Mouse (Mus musculus) cerebellum, adult (tissue): Measurements from ENCODE around the gene Kif22.

Experiments used
- ATAC-seq: cut with Nextera tagmentation; 2 replicates; pipeline ENCODE4 v1.9.2; 2017; ENCODE audit warnings: mild to moderate bottlenecking, moderate library complexity, mixed read lengths; ENCODE audit not compliant: insufficient number of reproducible peaks, low FRiP score, low TSS enrichment

The Kif22 gene

DNA sequence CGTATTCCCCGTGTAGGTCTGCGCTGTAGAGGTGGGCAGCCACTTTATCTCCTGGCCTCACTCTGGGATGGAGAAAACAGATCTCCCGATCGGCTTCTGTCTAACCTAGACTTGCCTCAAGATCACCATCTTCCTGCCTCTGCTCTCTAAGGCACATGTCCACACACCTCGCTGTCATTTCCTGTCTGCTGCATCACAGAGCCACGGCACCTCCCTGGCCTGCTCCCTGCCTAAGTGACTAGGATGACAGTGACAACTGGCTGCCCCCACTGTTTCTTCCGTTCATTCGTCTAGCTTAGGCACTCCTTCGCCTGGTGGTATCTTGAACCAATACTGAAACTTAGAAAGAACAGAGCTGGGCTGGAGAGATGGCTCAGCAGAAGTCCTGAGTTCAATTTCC is 42.7 kb downstream of the Kif22 start:
- ATAC-seq: no peak

DNA sequence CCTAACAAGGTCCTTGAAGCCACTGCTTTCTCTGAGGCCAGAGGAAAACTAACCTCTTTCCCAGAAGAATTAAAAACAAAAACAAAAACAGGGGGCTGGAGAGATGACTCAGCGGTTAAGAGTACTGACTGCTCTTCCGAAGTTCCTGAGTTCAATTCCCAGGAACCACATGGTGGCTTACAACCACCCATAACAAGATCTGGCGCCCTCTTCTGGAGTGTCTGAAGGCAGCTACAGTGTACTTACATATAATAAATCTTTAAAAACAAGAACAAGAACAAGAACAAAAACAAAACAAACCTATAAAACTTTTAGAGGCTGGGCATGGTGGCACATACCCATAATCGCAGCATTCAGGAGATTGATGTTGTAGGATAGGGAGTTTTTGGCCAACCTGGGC is 45.8 kb downstream of the Kif22 start:
- ATAC-seq: no peak

DNA sequence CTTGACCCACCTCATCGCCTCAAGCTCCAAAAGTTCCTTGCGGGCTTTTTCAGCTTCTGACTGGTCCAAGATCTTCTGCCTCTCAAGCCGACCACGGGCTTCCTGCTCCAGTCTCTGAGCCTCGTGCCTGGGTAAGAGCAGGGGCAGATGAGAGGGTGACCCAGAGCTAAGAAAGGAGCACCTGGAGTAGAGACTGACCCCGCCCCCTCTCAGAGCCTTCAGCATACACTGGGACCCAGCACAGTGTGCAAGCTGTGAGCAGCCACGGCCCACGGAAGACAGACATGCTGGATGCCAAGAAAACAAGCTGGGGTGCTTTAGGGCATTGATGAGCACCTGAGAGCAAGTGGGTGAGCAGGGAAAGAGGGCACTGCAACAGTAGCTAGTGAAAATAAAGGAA is 53.5 kb downstream of the Kif22 start:
- no peak for ATAC-seq

DNA sequence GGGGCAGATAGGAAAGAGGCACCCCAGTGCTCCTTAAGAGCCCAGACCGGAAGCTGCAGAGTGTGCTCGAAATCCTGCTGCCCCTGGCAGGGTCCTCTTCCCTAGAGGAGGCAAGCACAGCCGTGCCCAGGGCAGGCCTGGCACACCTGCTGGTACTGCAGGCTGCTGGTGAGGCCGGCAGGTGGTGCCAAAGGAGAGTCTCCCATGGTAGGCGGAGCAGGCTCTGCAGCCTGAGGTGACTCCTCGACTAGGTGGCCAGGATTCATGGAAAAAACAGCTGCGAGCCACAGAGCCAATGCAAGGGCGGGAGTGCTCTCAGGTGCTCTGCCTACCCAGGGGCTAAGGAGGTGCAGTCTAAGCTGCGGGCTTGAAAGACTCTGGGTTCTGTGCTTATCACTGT is 56.0 kb downstream of the Kif22 start:
- ATAC-seq: peak; percentile 81

DNA sequence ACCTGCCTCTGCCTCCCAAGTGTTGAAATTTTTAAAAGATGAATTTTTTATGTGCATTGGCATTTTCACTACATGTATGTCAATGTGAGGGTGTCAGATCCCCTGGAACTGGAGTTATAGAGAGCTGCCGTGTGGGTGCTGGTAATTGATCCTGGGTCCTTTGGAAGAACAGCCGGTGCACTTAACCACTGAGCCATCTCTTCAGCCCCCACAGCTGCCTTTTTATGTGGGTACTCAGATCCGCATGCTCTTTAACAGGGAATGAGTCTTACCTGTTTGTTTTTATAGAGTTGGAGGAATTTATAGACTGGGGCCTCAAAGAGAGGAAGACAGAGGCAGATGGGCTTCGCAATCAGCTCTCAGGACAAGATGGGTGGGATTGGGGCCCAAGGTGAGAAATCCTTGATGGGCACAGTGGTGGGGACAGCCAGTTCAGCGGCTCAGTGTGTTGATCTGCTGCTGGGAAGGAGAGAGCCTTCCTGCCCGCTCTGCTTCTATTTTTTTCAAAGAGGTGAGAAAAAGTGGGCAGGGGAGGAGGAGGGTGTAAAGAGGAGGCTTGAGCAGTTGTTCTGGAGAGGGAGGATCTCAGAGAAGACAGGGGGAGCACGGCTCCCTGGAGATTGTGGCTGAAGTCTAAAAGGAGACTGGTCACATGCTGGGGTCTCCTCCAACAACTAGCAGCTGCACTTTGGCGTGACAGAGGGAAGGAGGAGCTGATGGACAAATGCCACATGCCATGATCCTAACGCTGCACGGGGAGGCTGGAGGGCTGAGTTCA is 57.4 kb downstream of the Kif22 start:
- no peak for ATAC-seq

DNA sequence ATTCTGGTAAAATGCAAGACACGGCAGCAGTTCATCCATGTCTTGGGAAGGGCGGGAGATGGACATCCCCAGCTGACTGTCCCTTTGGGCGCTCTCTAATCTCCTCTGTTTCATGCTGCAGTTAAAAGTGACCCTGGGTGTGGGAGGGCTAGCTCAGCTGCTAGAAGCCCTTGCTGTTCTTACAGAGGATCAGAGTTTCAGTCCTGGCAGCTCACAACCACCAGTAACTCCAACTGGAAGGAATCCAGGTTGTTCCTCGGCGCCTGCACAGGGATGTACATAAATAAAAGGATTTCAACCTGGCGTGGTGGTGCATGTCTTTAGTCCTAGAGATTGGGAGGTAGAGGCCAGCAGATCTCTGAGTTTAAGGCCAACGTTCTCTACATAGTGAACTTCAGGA is 59.2 kb downstream of the Kif22 start:
- ATAC-seq: no peak

DNA sequence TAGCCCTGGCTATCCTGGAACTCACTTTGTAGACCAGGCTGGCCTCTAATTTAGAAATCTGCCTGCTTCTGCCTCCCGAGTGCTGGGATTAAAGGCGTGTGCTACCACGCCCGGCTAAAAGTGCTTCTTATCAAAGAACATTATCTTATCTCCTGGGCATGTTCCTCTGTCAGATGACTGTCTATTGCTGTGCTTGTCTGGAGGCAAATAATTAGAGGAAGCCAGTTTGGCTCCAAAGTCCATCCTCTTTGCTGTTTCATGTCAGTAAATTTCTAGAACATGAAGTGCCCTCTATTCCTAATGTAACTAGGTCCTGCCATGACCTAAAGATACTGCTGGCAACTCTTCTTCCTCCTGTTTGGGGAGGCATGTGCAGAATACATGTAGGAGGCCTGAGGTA is 60.2 kb downstream of the Kif22 start:
- ATAC-seq: no peak

DNA sequence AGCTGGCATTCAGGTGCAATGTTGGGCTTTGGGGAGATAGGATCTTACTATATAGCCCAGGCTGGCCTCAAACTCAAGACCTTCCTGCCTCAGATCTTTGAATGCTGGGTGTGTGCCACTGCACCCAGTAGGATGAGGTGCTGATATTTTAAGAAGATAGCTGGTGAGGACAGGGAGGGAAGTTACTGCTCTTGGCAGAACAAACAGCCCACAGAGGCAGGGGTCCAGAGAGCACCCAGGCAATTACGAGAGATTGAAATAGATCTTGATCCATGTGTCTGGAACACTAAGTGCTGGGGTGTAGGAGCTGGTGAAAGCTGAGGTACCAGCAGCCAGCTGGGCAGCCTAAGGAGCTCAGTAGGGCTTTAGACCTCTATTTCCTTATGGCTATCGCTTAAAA is 60.7 kb downstream of the Kif22 start:
- ATAC-seq: no peak

DNA sequence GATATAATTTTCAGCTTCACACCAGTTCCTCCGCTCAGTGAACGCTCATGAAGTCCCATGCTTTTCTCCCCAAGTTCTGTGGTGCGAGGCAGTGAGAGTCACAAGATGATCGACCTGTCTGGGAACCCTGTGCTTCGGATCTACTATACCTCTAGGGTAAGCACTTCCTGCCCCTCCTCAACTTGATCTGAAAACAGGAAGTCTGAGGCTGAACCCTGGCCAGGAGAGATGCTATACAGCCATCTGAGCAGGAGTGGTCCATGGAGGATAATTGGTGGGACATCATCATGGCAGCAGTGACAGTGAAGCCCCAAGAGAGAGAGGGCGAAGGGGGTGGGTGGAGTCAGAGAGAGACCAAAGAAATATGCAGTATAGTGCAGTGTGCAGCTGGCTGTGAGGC is 63.4 kb downstream of the Kif22 start:
- no peak for ATAC-seq
